Mouse (Mus musculus) intestine, postnatal 0 days (tissue): ENCODE results near the gene Phc2. TPM values are rescaled to one million over a fixed set of nuclear protein-coding genes. Genes with fewer than 3 reads are reported as not detected.
"Not testable (repeated sequence)": the region's sequence is repeated elsewhere in the genome, so short reads cannot be mapped to it uniquely, and the experiment has no call there.

Source experiments
- ATAC-seq: fragments of 200-750 bp; cut with Nextera tagmentation; 2 replicates; pipeline ENCODE4 v1.8.0; 2017; ENCODE audit warnings: mild to moderate bottlenecking, moderate TSS enrichment, moderate library complexity
- H3K27ac ChIP-seq: fragments of 300-500 bp; sonication (generic); 2 replicates; pipeline ENCODE4 v1.5.1; 2014; ENCODE audit warnings: mild to moderate bottlenecking, low read depth, low read length, moderate library complexity
- H3K27me3 ChIP-seq: fragments of 300-500 bp; sonication (generic); replicated peaks from 2 replicates; pipeline ENCODE4 v1.6.1; 2014; ENCODE audit warnings: low read length, mixed read lengths; ENCODE audit not compliant: control insufficient read depth, insufficient read depth
- H3K36me3 ChIP-seq: fragments of 300-500 bp; sonication (generic); 2 replicates; pipeline ENCODE4 v1.6.1; 2014; ENCODE audit warnings: mild to moderate bottlenecking, moderate library complexity; ENCODE audit not compliant: control insufficient read depth, insufficient read depth
- H3K4me1 ChIP-seq: fragments of 300-500 bp; sonication (generic); replicated peaks from 2 replicates; pipeline ENCODE4 v1.6.1; 2014; ENCODE audit warnings: antibody characterized with exemption, low read length, mixed read lengths; ENCODE audit not compliant: control insufficient read depth, insufficient read depth
- H3K4me2 ChIP-seq: fragments of 300-500 bp; sonication (generic); replicated peaks from 2 replicates; pipeline ENCODE4 v1.6.1; 2014; ENCODE audit warnings: low read depth, mild to moderate bottlenecking, moderate library complexity
- H3K4me3 ChIP-seq: fragments of 300-500 bp; sonication (generic); 2 replicates; pipeline ENCODE4 v1.5.1; 2014; ENCODE audit warnings: low read depth, low read length
- H3K9ac ChIP-seq: fragments of 300-500 bp; sonication (generic); 2 replicates; pipeline ENCODE4 v1.6.1; 2014; ENCODE audit warnings: mild to moderate bottlenecking, low read depth, low read length
- H3K9me3 ChIP-seq: fragments of 300-500 bp; sonication (generic); 2 replicates; pipeline ENCODE4 v1.6.1; 2016; ENCODE audit warnings: mixed run types; ENCODE audit not compliant: control insufficient read depth
- CTCF ChIP-seq: sonication (generic); IDR thresholded peaks from 2 replicates; pipeline ENCODE4 v1.5.1; 2016; ENCODE audit warnings: low read depth, mild to moderate bottlenecking, control low read depth, antibody characterized with exemption, moderate library complexity
- WGBS: fragments of 180-500 bp; shearing (Covaris S2); extraction: QIAGEN DNeasy Blood & Tissue Kit; methylation state at CpG from one replicate; pipeline ENCODE4 v1.1.7; 2014; 5-methylcytosine and 5-hydroxymethylcytosine counted together
- polyA plus RNA-seq: library from polyadenylated mRNA; unstranded; fragments of >200 nt; fragmentation: Nextera tagmentation; extraction: Ambion mirVana; gene quantifications from 2 replicates; pipeline ENCODE4 v1.2.1, GENCODE M21; 2015

Phc2 gene
- polyA plus RNA-seq, 1 experiment from 2014 or later, result 25.4 TPM

- no peak overlapping the region for H3K4me3 ChIP-seq
- TF ChIP-seq CTCF, result no peak
- no peaks in the 10 kb centered on the region for H3K9me3 ChIP-seq
- no peak overlapping the region for H3K4me2 ChIP-seq
- no peaks in the 10 kb centered on the region for H3K27me3 ChIP-seq
- no peaks in the 10 kb centered on the region; the same call in 1 of the 2 replicates for H3K4me1 ChIP-seq
- H3K27ac ChIP-seq, result no peak overlapping the region
- 32% methylated on average over 5 of the region's 5 CpGs for WGBS
- no peak overlapping the region for H3K9ac ChIP-seq
- no peaks in the 10 kb centered on the region for H3K36me3 ChIP-seq
- ATAC-seq, result no peak
Measured at GRCm38 (mm10) chr4:128652584-128653298, 1.8 kb upstream of the Phc2 start.

DNA sequence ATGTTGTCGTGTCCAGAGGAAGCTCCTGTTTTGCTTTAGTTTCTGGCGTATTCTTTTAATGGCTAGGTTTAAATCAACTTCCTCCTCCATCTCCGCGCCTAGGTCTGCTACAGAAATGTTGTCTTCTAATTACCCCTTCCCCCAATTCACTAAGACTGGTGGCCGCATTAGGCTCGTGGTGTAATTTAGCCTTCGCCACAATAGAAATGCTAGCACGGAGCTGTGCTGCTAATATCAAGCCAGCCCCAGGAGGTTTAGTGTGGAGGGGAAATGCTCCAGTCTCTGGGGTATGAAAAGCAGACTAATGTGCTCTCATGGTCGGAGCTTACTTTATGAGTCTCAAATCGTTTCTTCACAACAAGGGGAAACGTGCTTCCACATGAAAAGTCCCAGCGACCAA lies 944 bp downstream of the Phc2 start:
- Histone ChIP-seq H3K9ac (peak overlapping the region; percentile 79), H3K36me3 (no peaks in the 10 kb centered on the region), H3K27ac (peak overlapping the region; percentile 76), H3K9me3 (no peaks in the 10 kb centered on the region), H3K27me3 (no peaks in the 10 kb centered on the region), H3K4me1 (no peaks in the 10 kb centered on the region; the same call in 1 of the 2 replicates), H3K4me2 (peak overlapping the region; percentile 98), H3K4me3 (peak overlapping the region; percentile 73)
- 14% methylated on average over 12 of the region's 12 CpGs for WGBS
- no peak for TF ChIP-seq CTCF
- no peak for ATAC-seq

- Histone ChIP-seq H3K9ac (no peak overlapping the region), H3K4me3 (no peak overlapping the region), H3K36me3 (no peaks in the 10 kb centered on the region), H3K27ac (no peak overlapping the region), H3K4me2 (no peak overlapping the region), H3K4me1 (no peaks in the 10 kb centered on the region), H3K27me3 (no peaks in the 10 kb centered on the region), H3K9me3 (no peaks in the 10 kb centered on the region)
- TF ChIP-seq CTCF, result no peak
- ATAC-seq, result no peak
- WGBS, result 80% methylated on average over 8 of the region's 8 CpGs
Measured at GRCm38 (mm10) chr4:128660196-128660595, 5.7 kb downstream of the Phc2 start.

DNA sequence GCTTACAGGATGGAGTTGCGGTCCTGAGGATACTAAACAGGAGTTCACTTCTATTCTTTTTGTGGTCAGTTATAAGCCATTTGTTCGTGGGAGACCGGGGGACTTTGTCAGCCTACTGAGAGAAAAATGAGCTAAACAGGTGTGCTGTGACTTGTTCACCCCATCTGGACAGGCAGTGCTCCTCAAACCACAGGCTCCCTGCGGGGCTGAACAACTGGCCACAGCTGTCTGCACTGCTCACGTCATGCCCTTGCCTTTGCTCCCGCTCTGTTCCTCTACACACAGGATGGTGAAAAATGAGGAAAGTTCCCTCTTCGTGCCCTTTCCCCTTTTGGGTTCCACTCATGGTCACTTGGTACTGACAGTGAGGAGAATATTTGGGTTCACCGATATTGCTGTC lies 6.6 kb downstream of the Phc2 start:
- Histone ChIP-seq H3K27me3 (no peaks in the 10 kb centered on the region), H3K4me2 (no peak overlapping the region), H3K27ac (no peak overlapping the region), H3K4me1 (no peaks in the 10 kb centered on the region), H3K36me3 (no peaks in the 10 kb centered on the region), H3K9ac (no peak overlapping the region), H3K4me3 (no peak overlapping the region), H3K9me3 (no peaks in the 10 kb centered on the region)
- TF ChIP-seq CTCF, result no peak
- ATAC-seq, result no peak
- 84% methylated on average over 8 of the region's 8 CpGs for WGBS

- 72% methylated on average over 3 of the region's 3 CpGs for WGBS
- Histone ChIP-seq H3K36me3 (no peaks in the 10 kb centered on the region), H3K9me3 (no peaks in the 10 kb centered on the region), H3K4me2 (no peak overlapping the region), H3K9ac (no peak overlapping the region), H3K27ac (no peak overlapping the region), H3K27me3 (no peaks in the 10 kb centered on the region), H3K4me1 (no peaks in the 10 kb centered on the region), H3K4me3 (no peak overlapping the region)
- no peak for ATAC-seq
- no peak for TF ChIP-seq CTCF
Measured at GRCm38 (mm10) chr4:128664002-128664401, 9.5 kb downstream of the Phc2 start.

DNA sequence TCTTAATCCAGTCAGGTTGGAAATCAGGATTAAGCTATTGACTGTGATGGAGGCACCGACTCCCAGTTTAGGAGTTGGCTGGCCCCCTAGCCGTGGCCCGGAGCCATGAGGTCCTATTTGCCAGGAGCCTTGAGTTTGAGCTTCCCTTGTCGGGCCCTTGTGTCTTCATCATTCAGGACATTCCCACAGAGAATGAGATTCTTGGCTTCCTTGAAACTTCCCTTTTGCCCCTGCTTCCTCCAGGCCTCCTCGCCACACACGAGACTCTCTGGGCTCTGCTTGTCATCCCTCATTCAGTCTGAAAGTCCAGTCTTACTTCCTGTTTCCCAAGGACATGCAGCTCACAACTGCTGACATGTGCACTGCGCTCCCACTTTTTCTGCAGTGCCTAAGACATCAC lies 11.9 kb downstream of the Phc2 start:
- not testable (repeated sequence) for H3K27me3 ChIP-seq, H3K36me3 ChIP-seq, H3K9me3 ChIP-seq, H3K9ac ChIP-seq, H3K4me3 ChIP-seq, H3K4me1 ChIP-seq, H3K4me2 ChIP-seq, H3K27ac ChIP-seq
- 37% methylated on average over 7 of the region's 7 CpGs for WGBS
- peak; percentile 64 for ATAC-seq

GRCm38 (mm10) chr4:128667195-128667594 lies 12.7 kb downstream of the Phc2 start:
- peak; percentile 78 for ATAC-seq
- not testable (repeated sequence) for H3K9ac ChIP-seq, H3K9me3 ChIP-seq, H3K4me3 ChIP-seq, H3K27me3 ChIP-seq, H3K4me1 ChIP-seq, H3K4me2 ChIP-seq, H3K36me3 ChIP-seq
- WGBS, result 30% methylated on average over 4 of the region's 4 CpGs
- H3K27ac ChIP-seq, result peak overlapping the region; percentile 77
